Mouse (Mus musculus) CH12.LX (cell line): ENCODE measurements around the gene Tbl3. TPM values are rescaled to one million over a fixed set of nuclear protein-coding genes. Genes with fewer than 3 reads are reported as not detected.

Experiments used
- DNase-seq: peaks from one replicate; pipeline ENCODE4 v3.0.0-alpha.2; 2013; ENCODE audit errors: extremely low read depth
- H3K27ac ChIP-seq: 2 replicates; pipeline ENCODE4 v1.5.1; 2012; ENCODE audit warnings: low read depth, mild to moderate bottlenecking, control low read depth, moderate library complexity; ENCODE audit not compliant: insufficient read depth
- H3K27me3 ChIP-seq: replicated peaks from 2 replicates; pipeline ENCODE3; 2012; ENCODE audit warnings: inconsistent platforms
- H3K36me3 ChIP-seq, 2 experiments: replicated peaks in 1 of 2; 2 replicates each; pipeline versions ENCODE3 to v1.6.1; 2012; ENCODE audit warnings: inconsistent platforms in 1 of 2, low read length in 1 of 2, mild to moderate bottlenecking in 1 of 2, mixed read lengths in 1 of 2, moderate library complexity in 1 of 2; ENCODE audit not compliant: control insufficient read depth in 1 of 2, insufficient read depth in 1 of 2
- H3K4me1 ChIP-seq, 2 experiments: 2 replicates each; pipeline ENCODE4 v1.6.1; 2012; ENCODE audit warnings: inconsistent platforms in 1 of 2, moderate library complexity in 1 of 2; ENCODE audit not compliant: insufficient read depth in 2 of 2, control insufficient read depth in 1 of 2
- H3K4me2 ChIP-seq: 2 replicates; pipeline ENCODE4 v1.6.1; 2012; ENCODE audit warnings: low read depth, mild to moderate bottlenecking, control low read depth; ENCODE audit not compliant: poor library complexity, insufficient read depth, severe bottlenecking
- H3K4me3 ChIP-seq, 3 experiments: fragments of 150-350 bp in 1 of 3; sonication (generic) in 1 of 3; replicated peaks in 1 of 3; 2 replicates each; pipeline versions ENCODE3 to v1.5.1; 2011 to 2012; ENCODE audit warnings: low read depth in 2 of 3, low read length in 2 of 3, mild to moderate bottlenecking in 2 of 3, moderate library complexity in 2 of 3, control low read depth in 1 of 3, improper control_type of control experiment in 1 of 3, inconsistent platforms in 1 of 3, mixed read lengths in 1 of 3; ENCODE audit not compliant: poor library complexity in 1 of 3
- H3K79me2 ChIP-seq: replicated peaks from 2 replicates; pipeline ENCODE4 v1.6.1; 2012; ENCODE audit warnings: mild to moderate bottlenecking, moderate library complexity; ENCODE audit not compliant: control insufficient read depth, poor library complexity, insufficient read depth, severe bottlenecking; ENCODE audit errors: extremely low read depth
- H3K9ac ChIP-seq: 2 replicates; pipeline ENCODE4 v1.6.1; 2012; ENCODE audit warnings: low read depth, mild to moderate bottlenecking, control low read depth, moderate library complexity; ENCODE audit not compliant: insufficient read depth
- H3K9me3 ChIP-seq: replicated peaks from 2 replicates; pipeline ENCODE3; 2012; ENCODE audit warnings: low read length, inconsistent platforms, mixed read lengths
- CTCF ChIP-seq, 2 experiments: IDR thresholded peaks in 1 of 2; conservative IDR thresholded peaks in 1 of 2; 2 replicates each; pipeline ENCODE4 v1.5.1; 2011 to 2012; ENCODE audit warnings: low read depth in 2 of 2, low read length in 2 of 2, improper control_type of control experiment in 1 of 2, inconsistent platforms in 1 of 2, mild to moderate bottlenecking in 1 of 2, moderate library complexity in 1 of 2
- E2F4 ChIP-seq: IDR thresholded peaks from 2 replicates; pipeline ENCODE4 v1.6.1; 2011; ENCODE audit warnings: low read depth, low read length, improper control_type of control experiment; ENCODE audit not compliant: insufficient replicate concordance
- ETS1 ChIP-seq: conservative IDR thresholded peaks from 2 replicates; pipeline ENCODE4 v1.6.1; 2012; ENCODE audit warnings: low read depth, mild to moderate bottlenecking, inconsistent platforms, low read length, improper control_type of control experiment, moderate library complexity
- HCFC1 ChIP-seq: IDR thresholded peaks from 2 replicates; pipeline ENCODE4 v1.6.1; 2012; ENCODE audit warnings: low read depth, mild to moderate bottlenecking, inconsistent platforms, low read length, improper control_type of control experiment
- IRF4 ChIP-seq: IDR thresholded peaks from 2 replicates; pipeline ENCODE4 v1.6.1; 2014; ENCODE audit warnings: low read depth, mild to moderate bottlenecking, inconsistent platforms, low read length, improper control_type of control experiment
- KAT2A ChIP-seq: IDR thresholded peaks from 2 replicates; pipeline ENCODE4 v1.6.1; 2012; ENCODE audit warnings: low read length, improper control_type of control experiment, inconsistent platforms; ENCODE audit not compliant: insufficient replicate concordance
- MAFK ChIP-seq: IDR thresholded peaks from 2 replicates; pipeline ENCODE4 v1.6.1; 2011; ENCODE audit warnings: low read length, improper control_type of control experiment; ENCODE audit not compliant: insufficient replicate concordance
- MAX ChIP-seq: IDR thresholded peaks from 2 replicates; pipeline ENCODE4 v1.6.1; 2011; ENCODE audit warnings: low read length, improper control_type of control experiment
- MAZ ChIP-seq: IDR thresholded peaks from 2 replicates; pipeline ENCODE4 v1.6.1; 2012; ENCODE audit warnings: low read depth, mild to moderate bottlenecking, inconsistent platforms, low read length, improper control_type of control experiment, moderate library complexity
- MEF2A ChIP-seq: IDR thresholded peaks from 2 replicates; pipeline ENCODE4 v1.6.1; 2014; ENCODE audit warnings: low read depth, mild to moderate bottlenecking, inconsistent platforms, low read length, improper control_type of control experiment, borderline replicate concordance
- PAX5 ChIP-seq: IDR thresholded peaks from 2 replicates; pipeline ENCODE4 v1.6.1; 2012; ENCODE audit warnings: low read length, inconsistent platforms, mixed read lengths
- POLR2AphosphoS2 ChIP-seq: IDR thresholded peaks from 2 replicates; pipeline ENCODE4 v1.6.1; 2011; ENCODE audit warnings: low read depth, low read length, improper control_type of control experiment
- RCOR1 ChIP-seq: conservative IDR thresholded peaks from 2 replicates; pipeline ENCODE4 v1.6.1; 2012; ENCODE audit warnings: low read depth, mild to moderate bottlenecking, inconsistent platforms, low read length, improper control_type of control experiment
- TCF12 ChIP-seq: IDR thresholded peaks from 2 replicates; pipeline ENCODE4 v1.6.1; 2014; ENCODE audit warnings: low read depth, mild to moderate bottlenecking, inconsistent platforms, low read length, improper control_type of control experiment
- USF2 ChIP-seq: conservative IDR thresholded peaks from 2 replicates; pipeline ENCODE4 v1.6.1; 2011; ENCODE audit warnings: low read depth, low read length, improper control_type of control experiment
- ZKSCAN1 ChIP-seq: IDR thresholded peaks from 2 replicates; pipeline ENCODE4 v1.6.1; 2012; ENCODE audit warnings: low read depth, inconsistent platforms, low read length, improper control_type of control experiment, borderline replicate concordance
- ZNF384 ChIP-seq: IDR thresholded peaks from 2 replicates; pipeline ENCODE4 v1.6.1; 2012; ENCODE audit warnings: low read depth, low read length, improper control_type of control experiment, inconsistent platforms
- dilution Hi-C: fragments of 300-500 bp; cut with MboI; formaldehyde crosslinking; loops from 2 replicates; pipeline ENCODE4 v1.14.3; 2020; ENCODE audit warnings: low sequenced_read_pairs; ENCODE audit not compliant: extremely low pct_unique_long_range_greater_than_20kb, extremely low pct_ligation_motif_present
- in situ Hi-C: fragments of 300-500 bp; cut with MboI; formaldehyde crosslinking; loops from 3 replicates; pipeline ENCODE4 v1.14.3; 2019; ENCODE audit warnings: low sequenced_read_pairs, low pct_ligation_motif_present, low pct_unique_long_range_greater_than_20kb, mixed read lengths
- polyA plus RNA-seq: library from polyadenylated mRNA; unstranded; fragments of >175 nt; gene quantifications from 2 replicates; pipeline ENCODE4 v1.2.1, GENCODE M21; 2012; ENCODE audit warnings: low read depth; ENCODE audit not compliant: insufficient read length
- total RNA-seq, 2 experiments: library from RNA; depleted of rRNA; stranded (reverse); fragments of 300-350 nt in 1 of 2; fragments of >200 nt in 1 of 2; gene quantifications; 2 replicates each; pipeline ENCODE4 v1.2.3; 2012 to 2014

Gene Tbl3
- total and polyA plus RNA-seq, 3 experiments = 98.0 to 105 (median 104) TPM

DNA sequence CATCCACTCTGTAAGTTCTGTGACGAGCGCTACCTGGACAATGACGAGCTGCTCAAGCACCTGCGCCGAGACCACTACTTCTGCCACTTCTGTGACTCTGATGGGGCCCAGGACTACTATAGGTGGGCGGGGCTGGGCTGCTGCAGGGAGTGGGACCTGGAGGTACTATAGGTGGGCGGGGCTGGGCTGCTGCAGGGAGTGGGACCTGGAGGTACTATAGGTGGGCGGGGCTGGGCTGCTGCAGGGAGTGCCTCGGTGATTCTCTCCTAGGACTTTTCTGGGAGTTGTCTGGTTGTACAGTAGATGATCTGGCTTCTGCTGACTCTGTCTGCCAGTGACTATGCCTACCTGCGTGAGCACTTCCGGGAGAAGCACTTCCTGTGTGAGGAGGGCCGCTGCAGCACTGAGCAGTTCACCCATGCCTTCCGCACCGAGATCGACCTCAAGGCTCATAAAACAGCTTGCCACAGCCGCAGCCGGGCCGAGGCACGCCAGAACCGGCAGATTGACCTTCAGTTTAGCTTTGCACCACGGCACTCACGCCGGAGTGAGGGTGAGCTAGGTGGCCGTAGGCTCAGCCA lies 29.9 kb downstream of the Tbl3 start:
- H3K9ac ChIP-seq = no peak overlapping the region
- no peak overlapping the region for H3K4me3 ChIP-seq
- H3K4me1 ChIP-seq = peaks cover 0 to 33% of the 10 kb centered on the region in 2 experiments; a peak in 2 of 4 replicates
- in situ Hi-C loops = no loop called here
- no peak overlapping the region for H3K4me2 ChIP-seq
- no peaks in the 10 kb centered on the region for H3K9me3 ChIP-seq
- H3K79me2 ChIP-seq = peaks cover 35% of the 10 kb centered on the region
- no peaks in the 10 kb centered on the region for H3K27me3 ChIP-seq
- no peak for TF ChIP-seq RCOR1
- no peak for TF ChIP-seq TCF12
- TF ChIP-seq PAX5 = no peak
- no peak for TF ChIP-seq ZNF384
- TF ChIP-seq USF2 = no peak
- TF ChIP-seq MAFK = no peak
- TF ChIP-seq CTCF (conservative IDR thresholded peaks at IDR 0.05 in 1 of 2, IDR thresholded peaks at IDR 0.05 in 1 of 2; ENCODE audit: low read depth in 2 of 2, low read length in 2 of 2) = no peak
- peaks cover 65 to 89% of the 10 kb centered on the region in 2 experiments for H3K36me3 ChIP-seq
- dilution Hi-C loops = no loop called here
- no peak overlapping the region for H3K27ac ChIP-seq
- DNase-seq = no peak

DNA sequence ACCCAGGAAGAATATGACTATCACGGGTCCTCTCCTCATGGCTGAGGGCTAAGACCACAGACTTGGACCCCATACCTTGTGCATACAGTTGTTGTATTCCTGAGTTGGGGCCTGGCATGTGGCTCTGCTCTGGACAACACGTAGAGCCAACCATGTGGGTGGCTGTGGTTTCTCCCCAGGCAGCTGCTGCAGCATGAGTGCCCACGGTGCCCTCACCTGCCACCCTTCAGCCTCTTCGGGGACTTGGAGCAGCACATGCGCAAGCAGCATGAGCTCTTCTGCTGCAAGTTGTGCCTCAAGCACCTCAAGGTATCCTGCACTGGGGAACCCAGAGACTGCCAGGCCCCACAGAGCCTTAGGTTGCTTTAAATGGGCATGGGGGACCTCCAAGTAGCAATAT lies 30.6 kb downstream of the Tbl3 start:
- Histone ChIP-seq H3K4me1 (peaks cover 0 to 40% of the 10 kb centered on the region in 2 experiments; a peak in 2 of 4 replicates), H3K9ac (no peak overlapping the region), H3K4me3 (no peak overlapping the region), H3K27ac (no peak overlapping the region), H3K4me2 (no peak overlapping the region), H3K27me3 (no peaks in the 10 kb centered on the region), H3K36me3 (peaks cover 61 to 82% of the 10 kb centered on the region in 2 experiments), H3K79me2 (peaks cover 39% of the 10 kb centered on the region), H3K9me3 (no peaks in the 10 kb centered on the region)
- no peak for DNase-seq
- dilution Hi-C loops (no loop called here), in situ Hi-C loops (no loop called here)
- TF ChIP-seq MEF2A (no peak), MAZ (no peak), ETS1 (no peak), MAX (no peak), KAT2A (no peak), POLR2AphosphoS2 (no peak), IRF4 (no peak), ZKSCAN1 (no peak), MAFK (no peak), HCFC1 (no peak), E2F4 (no peak)
